In the genomic region with DNA sequence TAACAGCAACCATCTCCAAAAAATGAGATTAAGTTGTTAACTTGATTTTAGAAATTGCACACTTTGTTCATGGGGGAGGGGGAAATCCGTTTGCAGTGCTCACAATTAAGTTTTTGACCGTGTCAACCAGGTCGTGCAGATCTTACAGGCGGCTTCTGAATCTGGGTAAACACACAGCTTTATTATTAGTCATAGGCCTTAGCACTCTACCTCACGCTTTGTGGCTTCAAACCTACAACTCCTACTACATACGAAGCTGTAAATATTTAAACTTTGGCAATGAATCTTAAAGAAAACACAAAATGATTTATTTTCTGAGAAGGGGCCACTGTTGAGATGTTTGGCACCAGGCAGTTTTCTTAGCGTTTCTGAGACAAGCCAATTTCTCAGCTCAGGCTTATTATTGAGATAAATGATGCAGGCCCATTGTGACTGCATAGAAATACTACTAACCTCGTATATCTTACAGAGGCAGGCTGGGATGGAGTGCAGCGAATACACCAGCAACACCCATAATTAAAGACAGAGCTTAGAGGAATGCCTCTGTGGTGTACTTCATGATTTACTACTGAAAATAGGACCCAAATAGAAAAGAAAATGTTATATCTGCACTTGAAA, we compare ENCODE assay signal across 26 mouse cellular contexts.
"Had no signal": no experiment of that assay in that cellular context is flagged by ENCODE, and none has a peak within 500 bp of the region (broad histone marks: within the 10 kb centered on the region; RNA-seq: fewer than 3 reads in every experiment).

No protein-coding gene starts in this region.

- H3K27ac ChIP-seq: gastrocnemius, adult 2 months; heart, embryonic 10.5 days; hindbrain, embryonic 10.5 days; hindbrain, embryonic 12.5 days; hindbrain, embryonic 14.5 days; intestine, embryonic 15.5 days; layer of hippocampus, adult 2 months; left cerebral cortex, adult 2 months; limb, embryonic 10.5 days; limb, embryonic 12.5 days; liver, embryonic 13.5 days; liver, embryonic 15.5 days had no signal

- H3K4me1 ChIP-seq: heart, embryonic 10.5 days; heart, embryonic 12.5 days; hindbrain, embryonic 10.5 days; hindbrain, embryonic 12.5 days; intestine, embryonic 15.5 days; limb, embryonic 12.5 days; liver, embryonic 13.5 days; liver, embryonic 15.5 days had no signal

- H3K9me3 ChIP-seq: heart, embryonic 10.5 days; hindbrain, embryonic 10.5 days; hindbrain, embryonic 12.5 days; intestine, embryonic 15.5 days; limb, embryonic 10.5 days; limb, embryonic 12.5 days; liver, embryonic 13.5 days; liver, embryonic 15.5 days had no signal

- H3K4me3 ChIP-seq: gastrocnemius, adult 2 months; heart, embryonic 10.5 days; heart, embryonic 12.5 days; hindbrain, embryonic 10.5 days; hindbrain, embryonic 12.5 days; intestine, embryonic 15.5 days; layer of hippocampus, adult 2 months; left cerebral cortex, adult 2 months; limb, embryonic 10.5 days; limb, embryonic 12.5 days; liver, embryonic 13.5 days; liver, embryonic 15.5 days had no signal

- H3K9ac ChIP-seq: heart, embryonic 12.5 days; hindbrain, embryonic 12.5 days; hindbrain, embryonic 14.5 days; intestine, embryonic 15.5 days; limb, embryonic 12.5 days; liver, embryonic 13.5 days; liver, embryonic 15.5 days had no signal

- H3K36me3 ChIP-seq: heart, embryonic 10.5 days; heart, embryonic 12.5 days; hindbrain, embryonic 10.5 days; hindbrain, embryonic 12.5 days; intestine, embryonic 15.5 days; limb, embryonic 10.5 days; limb, embryonic 12.5 days; liver, embryonic 13.5 days; liver, embryonic 15.5 days had no signal

- DNase-seq: gastrocnemius, adult 2 months; gastrocnemius, postnatal 10 days; gastrocnemius, postnatal 25 days; heart, adult 18-20 months; heart, postnatal 10 days; heart, postnatal 4 days; kidney, adult 9 months; kidney, postnatal 25 days; kidney, postnatal 4 days; liver; liver, embryonic 13.5 days had no signal

- ATAC-seq: hindbrain, embryonic 16.5 days; inflammation-experienced regulatory T-cells, adult 6 months; intestine, embryonic 15.5 days; intestine, postnatal 0 days had no signal

- H3K27me3 ChIP-seq: heart, embryonic 12.5 days; hindbrain, embryonic 12.5 days; intestine, embryonic 15.5 days; limb, embryonic 12.5 days; liver, embryonic 13.5 days; liver, embryonic 15.5 days had no signal

- H3K4me2 ChIP-seq: heart, embryonic 12.5 days; hindbrain, embryonic 12.5 days; hindbrain, embryonic 14.5 days; intestine, embryonic 15.5 days; limb, embryonic 12.5 days; liver, embryonic 11.5 days; liver, embryonic 13.5 days; liver, embryonic 15.5 days had no signal
